Mouse (Mus musculus) urinary bladder, postnatal 36 days (tissue): ENCODE measurements around the gene Arhgef12.
"Not testable (repeated sequence)": the region's sequence is repeated elsewhere in the genome, so short reads cannot be mapped to it uniquely, and the experiment has no call there.

ENCODE experiments used
- DNase-seq, 2 experiments: peaks; one replicate each; pipeline ENCODE4 v3.0.0; 2022; ENCODE audit warnings: low spot score in 2 of 2, mixed read lengths in 1 of 2

Arhgef12 gene

GRCm38 (mm10) chr9:43107187-43107517 lies at the start of gene Arhgef12:
Gene Arhgef12, minus strand, starts transcription at chr9:43107239.
- DNase-seq = peak in 1 of 2 experiments; percentile 49

GRCm38 (mm10) chr9:43155960-43156359 lies 48.9 kb upstream of the Arhgef12 start:
- no peak for DNase-seq

- DNase-seq = peak in 1 of 2 experiments; percentile 12
Observed at GRCm38 (mm10) chr9:43151779-43152178, 44.7 kb upstream of the Arhgef12 start.

GRCm38 (mm10) chr9:43150957-43151356 lies 43.9 kb upstream of the Arhgef12 start:
- DNase-seq = no peak

GRCm38 (mm10) chr9:43150075-43150474 lies 43.0 kb upstream of the Arhgef12 start:
- DNase-seq = peak in 1 of 2 experiments; percentile 48

GRCm38 (mm10) chr9:43149498-43149897 lies 42.5 kb upstream of the Arhgef12 start:
- DNase-seq = no peak

GRCm38 (mm10) chr9:43145196-43145595 lies 38.2 kb upstream of the Arhgef12 start:
- DNase-seq = no peak

- no peak for DNase-seq
Observed at GRCm38 (mm10) chr9:43144206-43144810, 37.3 kb upstream of the Arhgef12 start.

- peak; percentile 51 to 73 for DNase-seq
Observed at GRCm38 (mm10) chr9:43141839-43142238, 34.8 kb upstream of the Arhgef12 start.

GRCm38 (mm10) chr9:43133525-43133924 lies 26.5 kb upstream of the Arhgef12 start:
- no peak for DNase-seq

- DNase-seq = no peak
Observed at GRCm38 (mm10) chr9:43132380-43132779, 25.3 kb upstream of the Arhgef12 start.

GRCm38 (mm10) chr9:43131940-43132339 lies 24.9 kb upstream of the Arhgef12 start:
- peak in 1 of 2 experiments; percentile 59 for DNase-seq

GRCm38 (mm10) chr9:43130684-43131083 lies 23.6 kb upstream of the Arhgef12 start:
- DNase-seq = no peak

- DNase-seq = peak in 1 of 2 experiments; percentile 65
Observed at GRCm38 (mm10) chr9:43127101-43127787, 20.2 kb upstream of the Arhgef12 start.

GRCm38 (mm10) chr9:43122379-43122778 lies 15.3 kb upstream of the Arhgef12 start:
- no peak for DNase-seq

- not testable (repeated sequence) for DNase-seq
Observed at GRCm38 (mm10) chr9:43121948-43122347, 14.9 kb upstream of the Arhgef12 start.

GRCm38 (mm10) chr9:43116997-43117336 lies 9.9 kb upstream of the Arhgef12 start:
- DNase-seq = no peak

- DNase-seq = peak in 1 of 2 experiments; percentile 24
Observed at GRCm38 (mm10) chr9:43116134-43116996, 9.3 kb upstream of the Arhgef12 start, which contains the start of gene Tmem136. Gene Tmem136, minus strand, starts transcription at chr9:43116570.

- DNase-seq = no peak
Observed at GRCm38 (mm10) chr9:43115431-43116133, 8.5 kb upstream of the Arhgef12 start.

- DNase-seq = no peak
Observed at GRCm38 (mm10) chr9:43114833-43115232, 7.8 kb upstream of the Arhgef12 start.

- no peak for DNase-seq
Observed at GRCm38 (mm10) chr9:43110286-43110980, 3.4 kb upstream of the Arhgef12 start.
